ENCODE assay signal across 8 mouse cellular contexts in the genomic region with DNA sequence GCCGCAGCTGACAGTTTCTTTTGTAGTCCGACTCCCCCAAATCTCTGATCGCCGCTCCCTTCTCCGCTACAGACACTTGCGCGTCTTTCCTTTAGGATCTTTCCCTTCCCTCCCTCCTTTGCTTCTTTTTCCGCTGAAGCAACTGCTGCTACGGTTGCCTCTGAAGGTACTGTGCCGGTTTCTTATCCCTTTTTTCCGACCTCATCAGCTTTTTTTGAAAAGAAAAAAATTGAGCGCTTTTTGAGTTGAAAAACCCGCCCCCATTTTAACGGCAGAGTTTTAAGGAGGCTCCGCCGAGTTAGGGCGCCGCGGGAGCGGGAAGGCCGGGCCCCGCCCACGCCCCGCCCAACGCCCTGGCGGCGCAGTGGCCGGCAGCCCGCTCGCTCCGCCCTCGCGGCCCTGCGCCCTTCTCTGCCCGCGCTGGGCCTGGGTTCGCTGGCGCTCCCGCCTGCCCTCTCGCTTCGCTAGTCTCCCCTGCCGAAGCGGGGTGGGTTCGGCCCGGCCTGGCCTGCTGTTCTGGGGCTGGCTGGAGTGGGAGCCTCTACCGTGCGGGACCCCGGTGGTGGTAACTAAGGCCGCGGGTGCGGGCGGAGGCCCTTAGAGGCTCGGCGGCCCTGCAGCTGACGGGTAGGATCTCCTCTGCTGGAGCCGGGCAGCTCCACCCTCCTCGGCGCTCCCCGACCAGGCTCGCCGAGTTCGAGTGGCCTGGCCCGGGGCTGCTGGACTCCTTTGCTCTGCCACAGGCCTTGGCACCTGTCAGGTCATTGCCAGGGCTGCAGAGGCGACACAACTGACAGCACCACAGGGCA. TPM values are rescaled to one million over a fixed set of nuclear protein-coding genes. Genes with fewer than 3 reads are reported as not detected.
A peak's percentile ranks its signal among the peaks of the same experiment; 100 is the strongest.
DNase-seq lines count a peak whose midpoint lies in the region; ATAC-seq and TF ChIP-seq lines count a peak whose summit lies in the region.

A gene (minus strand): TSS at position 729 of the 809 bp plus-strand sequence.

- DNase-seq in T-cell, adult 2 months (ENCODE audit: low spot score) = peak; percentile 71
- peak; percentile 85 to 88 for DNase-seq in cerebellum, postnatal 36 days
- DNase-seq in gastrocnemius, adult 2 months = peak; percentile 95
- peak; percentile 47 to 51 for DNase-seq in left cerebral cortex, adult 8-10 months (ENCODE audit: low spot score in 2 of 2)
- DNase-seq in right cerebral cortex, adult 2 months (ENCODE audit: low spot score in 2 of 2) = peak; percentile 47 to 76
- peak; percentile 88 for DNase-seq in urinary bladder, postnatal 14 days (ENCODE audit: low spot score)

- TF ChIP-seq CTCF in gastrocnemius, adult 2 months (IDR thresholded peaks at IDR 0.05) = peak; percentile 23; the same call in 1 of the 2 replicates

- H3K27ac ChIP-seq in gastrocnemius, adult 2 months = peak within 1 kb of the TSS; percentile 100
- peak within 1 kb of the TSS; percentile 89 for H3K27ac ChIP-seq in hindbrain, embryonic 16.5 days (ENCODE audit: low read depth, low read length)

- H3K27me3 ChIP-seq in hindbrain, embryonic 16.5 days (replicated peaks; ENCODE audit: control insufficient read depth, insufficient read depth, low read length) = peaks cover 11% of the 10 kb centered on the region
- peaks cover 32% of the 10 kb centered on the region for H3K27me3 ChIP-seq in megakaryocyte, embryonic 14.5 days (replicated peaks)

- intact Hi-C loops in gastrocnemius, adult 2 months (cut with DNase I) = loop anchor here (1.0 to 5.0 kb wide), 2 partner anchors 10 to 189 kb away; a partner anchor contains a TSS

- peak within 1 kb of the TSS; percentile 81 for H3K9ac ChIP-seq in hindbrain, embryonic 16.5 days (ENCODE audit: low read depth, low read length)

- under 1% methylated on average over 64 of the region's 64 CpGs for WGBS in hindbrain, embryonic 16.5 days

- ATAC-seq in hindbrain, embryonic 16.5 days = peak; percentile 94

- H3K9me3 ChIP-seq in hindbrain, embryonic 16.5 days (ENCODE audit: control insufficient read depth, low read length) = no peaks in the 10 kb centered on the region; the same call in 1 of the 2 replicates
- no peaks in the 10 kb centered on the region for H3K9me3 ChIP-seq in megakaryocyte, embryonic 14.5 days

- H3K4me3 ChIP-seq in gastrocnemius, adult 2 months = peak within 1 kb of the TSS; percentile 97
- H3K4me3 ChIP-seq in hindbrain, embryonic 16.5 days (ENCODE audit: low read length) = peak within 1 kb of the TSS; percentile 58
- H3K4me3 ChIP-seq in megakaryocyte, embryonic 14.5 days (replicated peaks) = peak within 1 kb of the TSS; percentile 94

- no peaks in the 10 kb centered on the region for H3K36me3 ChIP-seq in hindbrain, embryonic 16.5 days (ENCODE audit: control insufficient read depth, insufficient read depth, low read length)
- no peaks in the 10 kb centered on the region for H3K36me3 ChIP-seq in megakaryocyte, embryonic 14.5 days (replicated peaks; ENCODE audit: low read length)

- H3K4me1 ChIP-seq in hindbrain, embryonic 16.5 days (ENCODE audit: control insufficient read depth, insufficient read depth, low read depth, low read length) = peaks cover 13% of the 10 kb centered on the region
- H3K4me1 ChIP-seq in megakaryocyte, embryonic 14.5 days = peaks cover 17% of the 10 kb centered on the region

- H3K4me2 ChIP-seq in hindbrain, embryonic 16.5 days (ENCODE audit: low read length) = peak within 1 kb of the TSS; percentile 85

RNA-seq across cellular contexts. Expression of the gene that starts here (rescaled TPM):
- 10 to 100 TPM in 1 of 2 experiments, 1 to 10 TPM in 1; 8.2 to 14.0 TPM for total RNA-seq in gastrocnemius, adult 2 months (2021)
- polyA plus RNA-seq in hindbrain, embryonic 16.5 days (2015; fragmentation: Nextera tagmentation; extraction: Ambion mirVana) = 4.3 TPM in 2 replicates
- 1 to 10 TPM; 3.3 to 4.4 (median 3.6) TPM for total RNA-seq in left cerebral cortex, adult 8-10 months (2022)
- polyA plus RNA-seq in megakaryocyte, embryonic 14.5 days (2012; ENCODE audit: insufficient read depth, low replicate concordance) = 1.6 TPM in 1 of 2 replicates, not detected in the other

Comparison
In these comparisons a context has a peak if more than half of its experiments do, and no peak if none do; other contexts are left out.
1. Peak in every context shown above with its lines: DNase-seq, ATAC-seq, H3K4me3 ChIP-seq and H3K27ac ChIP-seq.